ENCODE assay signal across 21 mouse cellular contexts in genomic region chr5:104386908-104387307, GRCm38 (mm10). TPM values are rescaled to one million over a fixed set of nuclear protein-coding genes. Genes with fewer than 3 reads are reported as not detected.
DNase-seq lines count a peak whose midpoint lies in the region; ATAC-seq and TF ChIP-seq lines count a peak whose summit lies in the region.
"Had no signal": no experiment of that assay in that cellular context is flagged by ENCODE, and none has a peak within 500 bp of the region (broad histone marks: within the 10 kb centered on the region; RNA-seq: fewer than 3 reads in every experiment).

No protein-coding gene starts in this region.

- H3K27ac ChIP-seq in forebrain, embryonic 14.5 days (ENCODE audit: low read depth, low read length), result no peak overlapping the region
- H3K27ac ChIP-seq in forebrain, embryonic 16.5 days (ENCODE audit: low read length), result no peak overlapping the region
- no peak overlapping the region for H3K27ac ChIP-seq in lung, embryonic 16.5 days (ENCODE audit: low read length)
- no peak overlapping the region for H3K27ac ChIP-seq in stomach, postnatal 0 days (replicated peaks)
- H3K27ac ChIP-seq: embryonic facial prominence, embryonic 12.5 days; forebrain, embryonic 12.5 days; heart, embryonic 13.5 days; hindbrain, embryonic 15.5 days had no signal

- 86% methylated on average over 5 of the region's 5 CpGs for WGBS in forebrain, embryonic 14.5 days
- WGBS in forebrain, embryonic 16.5 days, result 78% methylated on average over 5 of the region's 5 CpGs
- WGBS in lung, embryonic 16.5 days, result 46% methylated on average over 5 of the region's 5 CpGs
- WGBS in stomach, postnatal 0 days, result 44% methylated on average over 5 of the region's 5 CpGs

- no peaks in the 10 kb centered on the region for H3K9me3 ChIP-seq in forebrain, embryonic 14.5 days (replicated peaks; ENCODE audit: control insufficient read depth, low read length)
- no peaks in the 10 kb centered on the region for H3K9me3 ChIP-seq in forebrain, embryonic 16.5 days (ENCODE audit: control insufficient read depth, low read length)
- no peaks in the 10 kb centered on the region for H3K9me3 ChIP-seq in lung, embryonic 16.5 days (ENCODE audit: control insufficient read depth, low read length)
- no peaks in the 10 kb centered on the region for H3K9me3 ChIP-seq in stomach, postnatal 0 days (ENCODE audit: control insufficient read depth, low read length)
- H3K9me3 ChIP-seq: embryonic facial prominence, embryonic 12.5 days; forebrain, embryonic 12.5 days; heart, embryonic 13.5 days; hindbrain, embryonic 15.5 days had no signal

- ATAC-seq in forebrain, embryonic 14.5 days, result no peak
- ATAC-seq in forebrain, embryonic 16.5 days, result no peak
- ATAC-seq in lung, embryonic 16.5 days (ENCODE audit: low read depth), result peak; percentile 69
- ATAC-seq in stomach, postnatal 0 days (ENCODE audit: low FRiP score, low TSS enrichment), result peak; percentile 16; the same call in 1 of the 2 replicates

- no peaks in the 10 kb centered on the region for H3K27me3 ChIP-seq in forebrain, embryonic 14.5 days (replicated peaks; ENCODE audit: control insufficient read depth, insufficient read depth, low read length)
- no peaks in the 10 kb centered on the region for H3K27me3 ChIP-seq in forebrain, embryonic 16.5 days (replicated peaks; ENCODE audit: control insufficient read depth, insufficient read depth, low read length)
- H3K27me3 ChIP-seq in lung, embryonic 16.5 days (ENCODE audit: control insufficient read depth, insufficient read depth, low read depth, low read length), result no peaks in the 10 kb centered on the region
- no peaks in the 10 kb centered on the region for H3K27me3 ChIP-seq in stomach, postnatal 0 days (ENCODE audit: control insufficient read depth, insufficient read depth, low read length)
- H3K27me3 ChIP-seq: CH12.LX; embryonic facial prominence, embryonic 12.5 days; forebrain, embryonic 12.5 days; heart, embryonic 13.5 days; hindbrain, embryonic 15.5 days had no signal

- no peak overlapping the region for H3K4me3 ChIP-seq in forebrain, embryonic 14.5 days (ENCODE audit: low read depth, low read length)
- H3K4me3 ChIP-seq in forebrain, embryonic 16.5 days (replicated peaks; ENCODE audit: low read length), result no peak overlapping the region
- no peak overlapping the region for H3K4me3 ChIP-seq in lung, embryonic 16.5 days (ENCODE audit: low read length)
- no peak overlapping the region for H3K4me3 ChIP-seq in stomach, postnatal 0 days (ENCODE audit: low read depth, low read length)
- H3K4me3 ChIP-seq: embryonic facial prominence, embryonic 12.5 days; forebrain, embryonic 12.5 days; heart, embryonic 13.5 days; hindbrain, embryonic 15.5 days had no signal

- no peak overlapping the region for H3K4me2 ChIP-seq in forebrain, embryonic 14.5 days (ENCODE audit: low read length)
- no peak overlapping the region for H3K4me2 ChIP-seq in forebrain, embryonic 16.5 days (ENCODE audit: low read length)
- H3K4me2 ChIP-seq in lung, embryonic 16.5 days (ENCODE audit: low read depth, low read length), result no peak overlapping the region
- no peak overlapping the region for H3K4me2 ChIP-seq in stomach, postnatal 0 days (replicated peaks; ENCODE audit: low read depth)
- H3K4me2 ChIP-seq: embryonic facial prominence, embryonic 12.5 days; forebrain, embryonic 12.5 days; heart, embryonic 13.5 days; hindbrain, embryonic 15.5 days had no signal

- peak; percentile 4 for DNase-seq in forebrain, embryonic 14.5 days (ENCODE audit: low spot score)
- DNase-seq in lung, postnatal 14 days, result no peak
- peak; percentile 78 for DNase-seq in 416B (ENCODE audit: low read depth)
- peak; percentile 21 for DNase-seq in stomach, postnatal 0 days (ENCODE audit: low spot score)
- no peak for DNase-seq in right cerebral cortex, postnatal 4 days
- DNase-seq: adrenal gland, adult 8-10 months; adrenal gland, postnatal 36 days; cerebellum, adult 11 months; cerebellum, adult 8-10 months; cerebellum, postnatal 14 days; embryo, embryonic 11 days; gastrocnemius, postnatal 36 days; heart, adult 11 months; heart, postnatal 36 days had no signal

- no peaks in the 10 kb centered on the region for H3K36me3 ChIP-seq in forebrain, embryonic 14.5 days (ENCODE audit: control insufficient read depth, insufficient read depth, low read length)
- no peaks in the 10 kb centered on the region for H3K36me3 ChIP-seq in forebrain, embryonic 16.5 days (ENCODE audit: control insufficient read depth, insufficient read depth)
- H3K36me3 ChIP-seq in lung, embryonic 16.5 days (ENCODE audit: control insufficient read depth, insufficient read depth, low read length), result no peaks in the 10 kb centered on the region
- no peaks in the 10 kb centered on the region for H3K36me3 ChIP-seq in stomach, postnatal 0 days (ENCODE audit: control insufficient read depth, insufficient read depth, low read length)
- H3K36me3 ChIP-seq: embryonic facial prominence, embryonic 12.5 days; forebrain, embryonic 12.5 days; heart, embryonic 13.5 days; hindbrain, embryonic 15.5 days had no signal

- H3K9ac ChIP-seq in forebrain, embryonic 14.5 days (ENCODE audit: low read length), result no peak overlapping the region
- no peak overlapping the region for H3K9ac ChIP-seq in forebrain, embryonic 16.5 days (replicated peaks; ENCODE audit: low read depth, low read length)
- H3K9ac ChIP-seq in lung, embryonic 16.5 days (ENCODE audit: low read length), result no peak overlapping the region
- no peak overlapping the region for H3K9ac ChIP-seq in stomach, postnatal 0 days (ENCODE audit: low read length)
- H3K9ac ChIP-seq: embryonic facial prominence, embryonic 12.5 days; forebrain, embryonic 12.5 days; heart, embryonic 13.5 days; hindbrain, embryonic 15.5 days had no signal

- no peak for TF ChIP-seq EP300 in stomach, postnatal 0 days (optimal IDR thresholded peaks at IDR 0.05)

- TF ChIP-seq CTCF in stomach, postnatal 0 days (IDR thresholded peaks at IDR 0.05; ENCODE audit: low read depth), result no peak

- no peaks in the 10 kb centered on the region for H3K4me1 ChIP-seq in forebrain, embryonic 14.5 days (ENCODE audit: control insufficient read depth, insufficient read depth, low read length)
- no peaks in the 10 kb centered on the region for H3K4me1 ChIP-seq in forebrain, embryonic 16.5 days (replicated peaks; ENCODE audit: control insufficient read depth, insufficient read depth, low read length)
- no peaks in the 10 kb centered on the region for H3K4me1 ChIP-seq in lung, embryonic 16.5 days (replicated peaks; ENCODE audit: control insufficient read depth, insufficient read depth, low read length)
- H3K4me1 ChIP-seq in stomach, postnatal 0 days (replicated peaks; ENCODE audit: control insufficient read depth, insufficient read depth), result no peaks in the 10 kb centered on the region
- H3K4me1 ChIP-seq: forebrain, embryonic 12.5 days; heart, embryonic 13.5 days; hindbrain, embryonic 15.5 days had no signal

RNA-seq across cellular contexts. Expression of gene Spp1, which starts 48.0 kb away (rescaled TPM):
- 11.6 and 17.0 TPM in 2 replicates for polyA plus RNA-seq in forebrain, embryonic 14.5 days (2014; fragmentation: Nextera tagmentation; extraction: Ambion mirVana)
- 12.1 and 43.3 TPM in 2 replicates for polyA plus RNA-seq in forebrain, embryonic 16.5 days (2015; fragmentation: Nextera tagmentation; extraction: Ambion mirVana)
- 4.5 and 90.3 TPM in 2 replicates for polyA plus RNA-seq in lung, embryonic 16.5 days (2015; fragmentation: Nextera tagmentation; extraction: Ambion mirVana)
- 198 and 233 TPM in 2 replicates for polyA plus RNA-seq in stomach, postnatal 0 days (2015; fragmentation: Nextera tagmentation; extraction: Ambion mirVana)

Comparison
In these comparisons a context has a peak if more than half of its experiments do, and no peak if none do; other contexts are left out.
1. ATAC-seq: peak in lung, embryonic 16.5 days (single experiment) and stomach, postnatal 0 days (single experiment); none in forebrain, embryonic 14.5 days (single experiment) and forebrain, embryonic 16.5 days (single experiment).
2. DNase-seq: peak in forebrain, embryonic 14.5 days (single experiment), 416B (single experiment) and stomach, postnatal 0 days (single experiment); none in lung, postnatal 14 days (single experiment) and right cerebral cortex, postnatal 4 days (single experiment).